Mouse (Mus musculus): ENCODE measurements around the gene Cnr2. TPM values are rescaled to one million over a fixed set of nuclear protein-coding genes. Genes with fewer than 3 reads are reported as not detected.
A peak's percentile ranks its signal among the peaks of the same experiment; 100 is the strongest.

The Cnr2 gene
- polyA plus RNA-seq, 1 experiment from 2014 or later, result 1.1 TPM

DNA sequence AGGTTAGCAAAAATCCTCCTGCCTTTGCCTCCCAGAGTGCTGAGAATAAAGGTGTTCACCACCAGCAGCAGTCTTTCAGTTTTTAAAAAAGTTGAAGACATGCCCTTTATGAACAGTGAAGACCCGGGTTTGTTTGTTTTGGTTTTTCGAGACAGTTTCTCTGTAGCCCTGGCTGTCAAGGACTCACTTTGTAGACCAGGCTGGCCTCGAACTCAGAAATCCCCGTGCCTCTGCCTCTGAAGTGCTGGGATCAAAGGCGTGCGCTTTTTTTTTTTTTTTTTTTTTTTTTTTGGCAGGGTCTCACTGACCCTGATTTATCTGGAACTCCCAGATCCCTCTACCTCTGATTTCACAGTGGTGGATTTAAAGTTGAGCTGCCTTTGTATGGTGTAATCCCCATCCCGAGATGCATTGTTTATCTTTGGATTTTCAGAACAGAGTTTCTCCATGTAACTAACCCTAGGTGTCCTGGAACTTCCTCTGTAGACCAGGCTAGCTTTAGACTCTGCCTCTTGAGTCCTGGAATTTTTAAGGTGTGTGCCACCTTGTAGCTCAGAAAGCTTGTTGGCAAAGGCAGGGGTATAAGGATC lies 37.5 kb upstream of the Cnr2 start:
- Histone ChIP-seq H3K4me3 (ENCODE audit: low read length) (peak overlapping the region; percentile 95), H3K4me2 (replicated peaks; ENCODE audit: low read depth, low read length) (peak overlapping the region; percentile 74), H3K9me3 (ENCODE audit: low read length) (no peaks in the 10 kb centered on the region), H3K9ac (replicated peaks; ENCODE audit: low read length) (peak overlapping the region; percentile 53), H3K36me3 (ENCODE audit: insufficient read depth, low read length) (peaks cover 8% of the 10 kb centered on the region), H3K27me3 (ENCODE audit: insufficient read depth, low read length) (no peaks in the 10 kb centered on the region), H3K27ac (ENCODE audit: low read length) (no peak overlapping the region), H3K4me1 (ENCODE audit: insufficient read depth, low read length) (peaks cover 31% of the 10 kb centered on the region)
- no peak for ATAC-seq (ENCODE audit: low FRiP score, low TSS enrichment)
- WGBS, result under 1% methylated on average over 7 of the region's 7 CpGs

DNA sequence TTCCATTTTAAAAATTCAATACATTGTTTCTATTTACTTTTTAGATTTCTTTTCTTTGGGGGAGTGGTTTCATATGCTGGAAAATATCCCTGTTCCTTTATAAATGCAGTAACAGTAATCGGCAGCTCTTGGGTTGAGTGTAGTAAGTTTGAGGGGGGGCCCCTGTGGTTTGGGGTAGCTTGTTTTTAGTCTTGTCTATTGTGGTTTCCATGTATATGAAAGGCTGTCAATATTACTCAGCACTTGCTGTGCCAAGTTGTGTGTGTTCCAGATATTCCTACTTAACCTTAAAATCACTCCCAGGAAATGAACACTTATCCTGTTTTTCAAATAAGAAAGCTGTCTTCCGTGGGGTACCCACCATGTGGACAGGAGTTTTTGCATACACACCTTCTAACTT lies 26.2 kb upstream of the Cnr2 start:
- H3K4me2 ChIP-seq (replicated peaks; ENCODE audit: low read depth, low read length), result no peak overlapping the region
- WGBS, result 60% methylated on average over 2 of the region's 2 CpGs
- H3K36me3 ChIP-seq (ENCODE audit: insufficient read depth, low read length), result peaks cover 15% of the 10 kb centered on the region
- no peaks in the 10 kb centered on the region for H3K27me3 ChIP-seq (ENCODE audit: insufficient read depth, low read length)
- H3K4me1 ChIP-seq (ENCODE audit: insufficient read depth, low read length), result peaks cover 28% of the 10 kb centered on the region
- ATAC-seq (ENCODE audit: low FRiP score, low TSS enrichment), result no peak
- peak overlapping the region; percentile 65 for H3K27ac ChIP-seq (ENCODE audit: low read length)
- H3K4me3 ChIP-seq (ENCODE audit: low read length), result no peak overlapping the region
- H3K9ac ChIP-seq (replicated peaks; ENCODE audit: low read length), result no peak overlapping the region
- no peaks in the 10 kb centered on the region for H3K9me3 ChIP-seq (ENCODE audit: low read length)

DNA sequence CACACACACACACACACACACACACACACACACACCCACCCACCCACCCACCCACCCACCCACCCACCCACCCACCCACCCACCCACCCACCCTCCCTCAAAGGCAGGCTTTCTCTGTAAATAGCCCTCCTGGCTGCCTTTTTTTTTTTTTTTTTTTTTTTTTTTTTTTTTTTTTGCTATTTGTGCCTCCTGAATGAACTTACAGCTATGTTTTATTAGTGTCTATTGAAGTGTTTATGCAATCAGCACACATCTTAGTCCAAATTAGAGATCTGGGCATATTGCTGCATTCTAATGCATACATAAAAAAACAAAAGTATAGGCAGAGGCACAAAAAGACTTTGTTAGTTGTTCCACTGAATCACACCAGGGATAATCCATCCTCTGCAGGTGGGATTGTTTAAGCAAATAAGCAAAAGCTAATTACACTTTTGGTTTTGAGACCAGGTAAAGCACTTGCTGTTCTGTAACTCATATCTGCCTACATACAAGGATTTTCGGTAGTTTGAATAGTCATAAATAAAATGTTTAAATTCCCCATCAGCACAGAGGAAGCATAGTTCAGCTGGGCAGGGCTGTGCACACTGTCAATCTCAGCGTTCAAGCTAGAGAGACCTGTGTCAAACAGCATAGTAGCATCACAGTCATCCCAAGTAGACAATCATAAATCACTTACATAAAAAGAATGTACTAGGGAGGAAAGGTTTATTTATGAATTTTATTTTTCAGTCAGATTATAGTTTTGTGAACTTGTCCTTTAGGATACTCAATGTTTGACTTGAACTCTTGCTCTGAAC lies 24.8 kb upstream of the Cnr2 start:
- Histone ChIP-seq H3K36me3 (ENCODE audit: insufficient read depth, low read length) (peaks cover 15% of the 10 kb centered on the region), H3K27me3 (ENCODE audit: insufficient read depth, low read length) (no peaks in the 10 kb centered on the region), H3K9me3 (ENCODE audit: low read length) (no peaks in the 10 kb centered on the region), H3K4me3 (ENCODE audit: low read length) (peak overlapping the region; percentile 16; the same call in 1 of the 2 replicates), H3K4me2 (replicated peaks; ENCODE audit: low read depth, low read length) (peak overlapping the region; percentile 38), H3K4me1 (ENCODE audit: insufficient read depth, low read length) (peaks cover 42% of the 10 kb centered on the region), H3K27ac (ENCODE audit: low read length) (no peak overlapping the region), H3K9ac (replicated peaks; ENCODE audit: low read length) (peak overlapping the region; percentile 29; the same call in 1 of the 2 replicates)
- WGBS, result 22% methylated on average over 2 of the region's 2 CpGs
- ATAC-seq (ENCODE audit: low FRiP score, low TSS enrichment), result no peak

DNA sequence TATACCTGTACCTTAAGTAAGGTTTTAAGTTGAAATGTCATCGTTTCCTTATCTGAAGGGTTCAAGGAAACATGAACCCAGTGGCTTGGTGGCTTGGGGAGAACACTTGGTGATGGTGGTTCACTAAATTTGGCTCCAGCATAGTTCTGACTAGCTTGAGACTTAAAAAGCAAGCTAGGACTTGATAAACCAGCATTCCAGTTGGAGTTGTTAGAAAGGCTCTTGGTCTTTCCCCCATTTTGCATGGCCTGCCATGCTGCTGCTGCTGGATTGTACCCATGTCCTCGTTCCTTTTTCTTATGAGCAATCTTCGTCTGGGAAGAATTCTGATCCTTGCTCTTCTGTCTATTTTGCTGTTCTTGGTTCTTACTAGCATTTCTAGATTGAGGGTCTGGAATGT lies 23.2 kb upstream of the Cnr2 start:
- H3K4me1 ChIP-seq (ENCODE audit: insufficient read depth, low read length), result peaks cover 58% of the 10 kb centered on the region
- WGBS, result 25% methylated on average over 3 of the region's 3 CpGs
- H3K4me2 ChIP-seq (replicated peaks; ENCODE audit: low read depth, low read length), result peak overlapping the region; percentile 84
- H3K9me3 ChIP-seq (ENCODE audit: low read length), result no peaks in the 10 kb centered on the region
- no peaks in the 10 kb centered on the region for H3K27me3 ChIP-seq (ENCODE audit: insufficient read depth, low read length)
- peaks cover 15% of the 10 kb centered on the region for H3K36me3 ChIP-seq (ENCODE audit: insufficient read depth, low read length)
- H3K4me3 ChIP-seq (ENCODE audit: low read length), result peak overlapping the region; percentile 81
- peak overlapping the region; percentile 100 for H3K27ac ChIP-seq (ENCODE audit: low read length)
- no peak for ATAC-seq (ENCODE audit: low FRiP score, low TSS enrichment)
- peak overlapping the region; percentile 99 for H3K9ac ChIP-seq (replicated peaks; ENCODE audit: low read length)

DNA sequence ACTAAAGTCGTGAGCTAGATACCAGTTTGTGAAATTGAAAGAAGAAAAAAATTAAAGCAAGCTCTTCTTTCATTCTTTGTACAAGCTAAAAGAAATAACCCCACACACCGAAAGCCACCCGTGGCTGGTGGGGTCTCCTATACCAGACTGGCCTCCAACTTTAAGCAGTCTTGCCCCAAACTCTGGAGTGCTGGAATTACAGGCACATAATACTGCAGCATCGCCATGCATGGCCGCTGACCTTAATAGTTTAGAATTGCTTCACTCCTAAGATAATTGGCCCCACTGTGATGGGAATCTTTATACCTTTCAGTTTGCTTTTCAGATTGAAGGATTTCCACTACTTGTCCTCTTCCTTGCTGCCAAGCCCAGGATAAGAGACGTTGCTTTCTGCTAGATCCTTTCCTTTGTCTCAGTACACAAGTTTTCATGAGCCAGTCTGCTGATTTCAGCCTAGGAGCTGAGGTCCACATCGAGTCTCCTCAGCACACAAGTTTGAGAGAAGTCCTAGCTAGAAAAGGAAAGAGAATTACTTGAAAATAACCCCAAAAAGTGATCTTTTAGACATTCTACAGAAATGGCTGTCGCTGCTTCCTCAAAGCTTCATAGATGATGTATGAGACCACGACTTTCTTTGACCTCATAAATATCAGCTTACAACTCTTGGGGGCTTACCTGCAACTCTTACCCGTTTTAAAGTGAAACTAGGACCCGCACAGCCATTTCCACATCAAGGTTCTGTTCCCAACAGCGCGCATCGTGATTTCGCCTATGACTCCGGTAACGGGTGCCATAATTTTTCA lies 22.4 kb upstream of the Cnr2 start:
- H3K27me3 ChIP-seq (ENCODE audit: insufficient read depth, low read length), result no peaks in the 10 kb centered on the region
- 5% methylated on average over 17 of the region's 17 CpGs for WGBS
- H3K4me1 ChIP-seq (ENCODE audit: insufficient read depth, low read length), result peaks cover 60% of the 10 kb centered on the region
- peak overlapping the region; percentile 84 for H3K4me2 ChIP-seq (replicated peaks; ENCODE audit: low read depth, low read length)
- peaks cover 15% of the 10 kb centered on the region for H3K36me3 ChIP-seq (ENCODE audit: insufficient read depth, low read length)
- peak overlapping the region; percentile 81 for H3K4me3 ChIP-seq (ENCODE audit: low read length)
- peak overlapping the region; percentile 99 for H3K9ac ChIP-seq (replicated peaks; ENCODE audit: low read length)
- H3K27ac ChIP-seq (ENCODE audit: low read length), result peak overlapping the region; percentile 100
- no peaks in the 10 kb centered on the region for H3K9me3 ChIP-seq (ENCODE audit: low read length)
- ATAC-seq (ENCODE audit: low FRiP score, low TSS enrichment), result no peak

DNA sequence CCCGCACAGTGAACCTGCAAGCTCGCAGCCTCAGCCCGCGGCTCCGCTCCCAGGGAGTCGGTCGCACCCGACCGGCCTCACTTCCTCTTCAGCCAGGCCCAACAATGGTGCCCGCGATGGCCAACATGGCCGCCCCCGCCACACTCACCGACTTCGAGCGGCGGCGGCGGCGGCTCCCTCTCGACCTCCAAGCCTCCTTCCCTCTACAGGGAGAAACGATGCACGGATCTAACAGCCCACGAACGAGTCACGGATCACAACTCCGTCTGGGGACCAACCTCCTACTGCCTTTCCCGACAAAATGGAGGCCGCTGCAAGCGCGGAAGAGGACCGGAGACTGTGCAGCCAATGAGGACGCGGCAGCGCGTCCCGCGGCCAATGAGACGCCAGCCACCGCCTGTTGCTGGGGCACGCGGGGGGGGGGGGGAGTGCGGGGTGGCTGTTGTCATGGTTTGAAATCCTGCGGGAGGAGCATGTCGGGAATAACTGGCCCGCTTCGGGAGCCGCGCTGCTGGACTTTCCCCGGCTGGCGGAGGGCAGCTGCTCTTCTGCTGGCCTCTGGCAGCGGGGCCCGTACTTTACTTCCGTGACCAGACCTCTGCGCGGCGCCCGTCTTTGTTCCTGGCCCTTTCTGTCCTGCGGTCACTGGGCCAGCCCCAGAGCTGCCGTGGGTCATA lies 21.5 kb upstream of the Cnr2 start, which contains the start of gene Pnrc2:
Pnrc2 (minus strand) TSS at position 325 of the 677 bp plus-strand sequence.
- H3K4me1 ChIP-seq (ENCODE audit: insufficient read depth, low read length), result peaks cover 59% of the 10 kb centered on the region

DNA sequence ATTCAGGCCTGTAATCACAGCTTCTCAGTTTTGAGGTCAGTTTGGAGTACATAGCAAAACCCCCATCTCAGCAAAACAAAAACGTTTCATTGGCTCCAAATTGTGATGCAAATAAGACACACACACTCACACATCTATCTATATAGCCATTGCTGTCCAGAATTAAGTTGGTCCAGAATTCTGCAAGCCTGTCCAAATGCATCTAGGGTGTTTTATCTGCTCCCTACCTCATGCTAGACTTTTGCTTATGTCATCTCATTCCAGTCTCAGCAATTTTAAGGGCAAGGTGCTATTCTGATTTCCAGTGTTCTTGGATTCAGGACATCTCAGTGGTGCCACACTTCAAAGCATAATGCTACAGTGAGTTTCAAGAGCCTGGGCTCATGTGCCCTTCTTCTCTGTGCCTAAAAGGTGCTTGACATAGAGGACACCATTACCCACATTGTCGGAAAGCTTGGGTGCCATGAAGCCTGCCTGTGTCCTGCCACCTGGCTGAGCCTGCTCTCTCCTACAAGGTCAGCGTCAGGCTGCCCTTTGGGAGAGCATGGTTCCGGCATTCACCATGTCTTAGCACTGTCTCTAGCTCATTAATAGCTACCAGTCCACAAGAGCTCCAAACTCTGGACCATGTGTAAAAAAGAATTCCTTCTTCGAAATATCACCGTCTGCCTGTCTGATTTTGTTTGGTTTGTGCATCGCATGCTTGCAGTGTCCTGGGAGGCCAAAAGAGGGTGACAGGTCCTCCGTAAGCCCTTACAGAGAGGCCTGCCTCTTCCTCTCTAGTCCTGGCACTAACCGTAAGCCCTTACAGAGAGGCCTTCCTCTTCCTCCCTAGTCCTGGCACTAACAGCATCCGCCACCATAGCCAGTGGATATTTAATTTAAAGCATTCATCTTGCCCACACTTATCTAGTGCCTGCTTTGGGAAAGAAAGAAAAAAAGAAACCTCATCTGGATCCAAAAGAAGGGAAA lies 20.3 kb upstream of the Cnr2 start:
- H3K4me3 ChIP-seq (ENCODE audit: low read length), result no peak overlapping the region
- no peaks in the 10 kb centered on the region for H3K9me3 ChIP-seq (ENCODE audit: low read length)
- H3K27ac ChIP-seq (ENCODE audit: low read length), result peak overlapping the region; percentile 100
- peaks cover 50% of the 10 kb centered on the region for H3K4me1 ChIP-seq (ENCODE audit: insufficient read depth, low read length)
- no peaks in the 10 kb centered on the region for H3K27me3 ChIP-seq (ENCODE audit: insufficient read depth, low read length)
- peaks cover 15% of the 10 kb centered on the region for H3K36me3 ChIP-seq (ENCODE audit: insufficient read depth, low read length)
- H3K9ac ChIP-seq (replicated peaks; ENCODE audit: low read length), result peak overlapping the region; percentile 99
- WGBS, result 75% methylated on average over 10 of the region's 10 CpGs
- no peak for ATAC-seq (ENCODE audit: low FRiP score, low TSS enrichment)
- peak overlapping the region; percentile 53 for H3K4me2 ChIP-seq (replicated peaks; ENCODE audit: low read depth, low read length)

More for the DNA sequence above, 21.5 kb upstream of the Cnr2 start, which contains the start of gene Pnrc2:
- Histone ChIP-seq H3K9me3 (ENCODE audit: low read length) (no peaks in the 10 kb centered on the region), H3K4me2 (replicated peaks; ENCODE audit: low read depth, low read length) (peak within 1 kb of the TSS; percentile 84), H3K27me3 (ENCODE audit: insufficient read depth, low read length) (no peaks in the 10 kb centered on the region), H3K27ac (ENCODE audit: low read length) (peak within 1 kb of the TSS; percentile 100), H3K4me3 (ENCODE audit: low read length) (peak within 1 kb of the TSS; percentile 81), H3K9ac (replicated peaks; ENCODE audit: low read length) (peak within 1 kb of the TSS; percentile 99), H3K36me3 (ENCODE audit: insufficient read depth, low read length) (peaks cover 15% of the 10 kb centered on the region)
- peak; percentile 95 for ATAC-seq (ENCODE audit: low FRiP score, low TSS enrichment)
- WGBS, result under 1% methylated on average over 55 of the region's 60 CpGs

DNA sequence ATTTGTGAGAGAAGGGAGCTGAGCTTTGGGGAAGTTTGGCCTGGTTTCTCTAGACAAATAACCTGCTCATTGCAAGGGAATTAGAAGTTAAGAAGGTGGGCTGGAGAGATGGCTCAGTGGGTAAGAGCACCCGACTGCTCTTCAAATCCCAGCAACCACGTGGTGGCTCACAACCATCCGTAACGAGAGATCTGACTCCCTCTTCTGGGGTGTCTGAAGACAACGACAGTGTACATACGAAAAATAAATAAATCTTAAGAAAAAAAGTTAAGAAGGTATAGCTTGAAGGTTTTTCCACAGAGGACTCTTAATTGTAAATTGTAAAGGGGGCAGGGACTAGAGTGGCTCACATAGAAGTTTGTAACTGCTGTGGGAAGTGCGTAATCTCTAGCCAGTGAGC lies 19.6 kb upstream of the Cnr2 start:
- H3K4me2 ChIP-seq (replicated peaks; ENCODE audit: low read depth, low read length), result 0 out of 2 replicates have a peak overlapping the region, but pooled peaks have one; percentile 52
- H3K27ac ChIP-seq (ENCODE audit: low read length), result peak overlapping the region; percentile 100
- H3K9me3 ChIP-seq (ENCODE audit: low read length), result no peaks in the 10 kb centered on the region
- H3K4me3 ChIP-seq (ENCODE audit: low read length), result no peak overlapping the region
- peaks cover 13% of the 10 kb centered on the region for H3K36me3 ChIP-seq (ENCODE audit: insufficient read depth, low read length)
- peaks cover 49% of the 10 kb centered on the region for H3K4me1 ChIP-seq (ENCODE audit: insufficient read depth, low read length)
- no peaks in the 10 kb centered on the region for H3K27me3 ChIP-seq (ENCODE audit: insufficient read depth, low read length)
- 0 out of 2 replicates have a peak overlapping the region, but pooled peaks have one; percentile 59 for H3K9ac ChIP-seq (replicated peaks; ENCODE audit: low read length)
- 23% methylated on average over 7 of the region's 7 CpGs for WGBS
- no peak for ATAC-seq (ENCODE audit: low FRiP score, low TSS enrichment)

All from kidney, embryonic 16.5 days (tissue).